17 mouse cellular contexts compared by ENCODE assay signal in genomic region chr12:97899266-97899665, GRCm38 (mm10).
"Had no signal": no experiment of that assay in that cellular context is flagged by ENCODE, and none has a peak within 500 bp of the region (broad histone marks: within the 10 kb centered on the region; RNA-seq: fewer than 3 reads in every experiment).

No protein-coding gene starts in this region.

- H3K4me2 ChIP-seq: kidney, embryonic 15.5 days; liver, embryonic 13.5 days; midbrain, embryonic 11.5 days; midbrain, embryonic 15.5 days; neural tube, embryonic 13.5 days had no signal

- DNase-seq: kidney, postnatal 10 days; kidney, postnatal 36 days; layer of hippocampus, postnatal 36 days; liver, embryonic 13.5 days; lung, adult 2 months; lung, postnatal 14 days; lung, postnatal 4 days; retina, postnatal 1 day; right cerebral cortex, postnatal 25 days; thymus, adult 18-20 months; thymus, postnatal 36 days had no signal

- H3K27me3 ChIP-seq: kidney, embryonic 15.5 days; liver, embryonic 13.5 days; midbrain, embryonic 15.5 days; neural tube, embryonic 13.5 days had no signal

- H3K27ac ChIP-seq: kidney, embryonic 15.5 days; left cerebral cortex, adult 2 months; liver, embryonic 13.5 days; midbrain, embryonic 15.5 days; neural tube, embryonic 13.5 days had no signal

- H3K4me3 ChIP-seq: kidney, embryonic 15.5 days; left cerebral cortex, adult 2 months; liver, embryonic 13.5 days; midbrain, embryonic 15.5 days; myocyte; neural tube, embryonic 13.5 days had no signal

- H3K9ac ChIP-seq: kidney, embryonic 15.5 days; liver, embryonic 13.5 days; midbrain, embryonic 15.5 days; neural tube, embryonic 13.5 days had no signal

- H3K4me1 ChIP-seq: kidney, embryonic 15.5 days; liver, embryonic 13.5 days; midbrain, embryonic 15.5 days; neural tube, embryonic 13.5 days had no signal

- H3K9me3 ChIP-seq: kidney, embryonic 15.5 days; liver, embryonic 13.5 days; midbrain, embryonic 15.5 days; neural tube, embryonic 13.5 days had no signal

- H3K36me3 ChIP-seq: kidney, embryonic 15.5 days; liver, embryonic 13.5 days; midbrain, embryonic 15.5 days; neural tube, embryonic 13.5 days had no signal

- ATAC-seq: midbrain, embryonic 15.5 days had no signal
